Mouse (Mus musculus) left cerebral cortex, postnatal 36 days (tissue): ENCODE results near the gene Il3. TPM values are rescaled to one million over a fixed set of nuclear protein-coding genes. Genes with fewer than 3 reads are reported as not detected.
A peak's percentile ranks its signal among the peaks of the same experiment; 100 is the strongest.
"Not testable (repeated sequence)": the region's sequence is repeated elsewhere in the genome, so short reads cannot be mapped to it uniquely, and the experiment has no call there.

Experiments used
- DNase-seq, 2 experiments: peaks; one replicate each; pipeline ENCODE4 v3.0.0; 2021 to 2022; ENCODE audit warnings: low spot score in 2 of 2, mixed read lengths in 1 of 2
- intact Hi-C: fragments of 180-260 bp; cut with DNase I; formaldehyde crosslinking; loops from one replicate; pipeline ENCODE4 v1.15.1; 2025
- total RNA-seq, 2 experiments: library from RNA; stranded (reverse); gene quantifications; 2 replicates each; pipeline ENCODE4 v1.2.3; 2021

Il3 gene
- total RNA-seq, result not detected

GRCm38 (mm10) chr11:54267177-54267576 is at the start of gene Il3:
Il3 (minus strand) TSS chr11:54267277.
- intact Hi-C loops, result no loop called here
- DNase-seq, result no peak

GRCm38 (mm10) chr11:54315336-54315735 is 48.3 kb upstream of the Il3 start:
- intact Hi-C loops, result no loop called here
- DNase-seq, result no peak

GRCm38 (mm10) chr11:54314740-54315139 is 47.7 kb upstream of the Il3 start:
- DNase-seq, result no peak
- intact Hi-C loops, result no loop called here

- intact Hi-C loops, result no loop called here
- no peak for DNase-seq
These were observed 46.6 kb upstream of the Il3 start for GRCm38 (mm10) chr11:54313391-54314360.

GRCm38 (mm10) chr11:54312603-54313002 is 45.5 kb upstream of the Il3 start:
- intact Hi-C loops, result no loop called here
- no peak for DNase-seq

GRCm38 (mm10) chr11:54312021-54312420 is 44.9 kb upstream of the Il3 start:
- intact Hi-C loops, result no loop called here
- peak in 1 of 2 experiments; percentile 45 for DNase-seq

- intact Hi-C loops, result no loop called here
- no peak for DNase-seq
These were observed 43.5 kb upstream of the Il3 start for GRCm38 (mm10) chr11:54310588-54310987.

GRCm38 (mm10) chr11:54307139-54307816 is 40.2 kb upstream of the Il3 start:
- peak in 1 of 2 experiments; percentile 51 for DNase-seq
- intact Hi-C loops, result loop anchor here (2.0 to 10.0 kb wide), 2 partner anchors 48 to 558 kb away; partner anchors contain the start of genes Hint1 and Lyrm7

- intact Hi-C loops, result loop anchor here (10.0 kb wide), 1 partner anchor 559 kb away; the partner anchor contains the start of genes Hint1 and Lyrm7
- DNase-seq, result no peak
These were observed 38.3 kb upstream of the Il3 start for GRCm38 (mm10) chr11:54305331-54305730.

- no peak for DNase-seq
- intact Hi-C loops, result loop anchor here (10.0 kb wide), 1 partner anchor 560 kb away; the partner anchor contains the start of genes Hint1 and Lyrm7
These were observed 37.4 kb upstream of the Il3 start for GRCm38 (mm10) chr11:54304471-54304873.

GRCm38 (mm10) chr11:54303728-54304470 is 36.8 kb upstream of the Il3 start, which contains the start of gene Acsl6:
Acsl6 (plus strand) TSS chr11:54303798.
- intact Hi-C loops, result loop anchor here (10.0 kb wide), 1 partner anchor 561 kb away; the partner anchor contains the start of genes Hint1 and Lyrm7
- DNase-seq, result peak; percentile 64 to 79

- intact Hi-C loops, result loop anchor here (10.0 kb wide), 1 partner anchor 562 kb away; the partner anchor contains the start of genes Hint1 and Lyrm7
These were observed 36.1 kb upstream of the Il3 start for GRCm38 (mm10) chr11:54303076-54303727.

GRCm38 (mm10) chr11:54302606-54303005 is 35.5 kb upstream of the Il3 start:
- intact Hi-C loops, result loop anchor here (10.0 kb wide), 1 partner anchor 562 kb away; the partner anchor contains the start of genes Hint1 and Lyrm7
- DNase-seq, result no peak

More at GRCm38 (mm10) chr11:54303076-54303727, 36.1 kb upstream of the Il3 start:
- no peak for DNase-seq

- intact Hi-C loops, result loop anchor here (10.0 kb wide), 1 partner anchor 563 kb away; the partner anchor contains the start of genes Hint1 and Lyrm7
- peak; percentile 42 to 59 for DNase-seq
These were observed 34.9 kb upstream of the Il3 start for GRCm38 (mm10) chr11:54301994-54302393.

- no peak for DNase-seq
- intact Hi-C loops, result no loop called here
These were observed 31.7 kb upstream of the Il3 start for GRCm38 (mm10) chr11:54298777-54299176.

GRCm38 (mm10) chr11:54297471-54297870 is 30.4 kb upstream of the Il3 start:
- intact Hi-C loops, DNase-seq: not testable (repeated sequence)

GRCm38 (mm10) chr11:54296734-54297133 is 29.7 kb upstream of the Il3 start:
- intact Hi-C loops, result no loop called here
- no peak for DNase-seq

- no peak for DNase-seq
- intact Hi-C loops, result no loop called here
These were observed 28.9 kb upstream of the Il3 start for GRCm38 (mm10) chr11:54295971-54296370.
